Mouse (Mus musculus) forebrain, postnatal 0 days (tissue): ENCODE measurements at regions not wholly inside any gene's neighbourhood (a gene's known extent, or its start where the extent isn't known, plus 50 kb on each side); places are given as distances from the start of the nearest gene placed in this dataset.
A peak's percentile ranks its signal among the peaks of the same experiment; 100 is the strongest.

Experiments
- ATAC-seq: fragments of 200-750 bp; cut with Nextera tagmentation; 2 replicates; pipeline ENCODE4 v1.8.0; 2017; ENCODE audit warnings: mild to moderate bottlenecking, moderate library complexity
- DNase-seq: peaks from one replicate; pipeline ENCODE4 v3.0.0-alpha.2; 2015
- H3K27ac ChIP-seq: fragments of 300-500 bp; sonication (generic); 2 replicates; pipeline ENCODE4 v1.5.1; 2014; ENCODE audit warnings: low read depth, mild to moderate bottlenecking, antibody characterized with exemption, low read length, moderate library complexity, mixed read lengths
- H3K27me3 ChIP-seq: fragments of 300-500 bp; sonication (generic); 2 replicates; pipeline ENCODE4 v1.6.1; 2014; ENCODE audit warnings: mild to moderate bottlenecking, low read length, mixed read lengths; ENCODE audit not compliant: insufficient read depth
- H3K36me3 ChIP-seq: fragments of 300-500 bp; sonication (generic); 2 replicates; pipeline ENCODE4 v1.6.1; 2014; ENCODE audit warnings: mild to moderate bottlenecking, moderate library complexity; ENCODE audit not compliant: insufficient read depth
- H3K4me1 ChIP-seq: fragments of 300-500 bp; sonication (generic); 2 replicates; pipeline ENCODE4 v1.6.1; 2014; ENCODE audit warnings: antibody characterized with exemption; ENCODE audit not compliant: insufficient read depth
- H3K4me2 ChIP-seq: fragments of 300-500 bp; sonication (generic); 2 replicates; pipeline ENCODE4 v1.6.1; 2014; ENCODE audit warnings: low read depth, mild to moderate bottlenecking, moderate library complexity
- H3K4me3 ChIP-seq: fragments of 300-500 bp; sonication (generic); 2 replicates; pipeline ENCODE4 v1.5.1; 2014; ENCODE audit warnings: low read depth, low read length, mixed read lengths
- H3K9ac ChIP-seq: fragments of 300-500 bp; sonication (generic); 2 replicates; pipeline ENCODE4 v1.6.1; 2014; ENCODE audit warnings: mild to moderate bottlenecking
- H3K9me3 ChIP-seq: fragments of 300-500 bp; sonication (generic); 2 replicates; pipeline ENCODE4 v1.6.1; 2016; ENCODE audit warnings: low read length
- CTCF ChIP-seq: sonication (generic); IDR thresholded peaks from 2 replicates; pipeline ENCODE4 v1.5.1; 2016; ENCODE audit warnings: antibody characterized with exemption, control low read depth, low read depth
- WGBS: fragments of 180-500 bp; shearing (Covaris S2); extraction: QIAGEN DNeasy Blood & Tissue Kit; methylation state at CpG from one replicate; pipeline ENCODE4 v1.1.7; 2014; 5-methylcytosine and 5-hydroxymethylcytosine counted together

DNA sequence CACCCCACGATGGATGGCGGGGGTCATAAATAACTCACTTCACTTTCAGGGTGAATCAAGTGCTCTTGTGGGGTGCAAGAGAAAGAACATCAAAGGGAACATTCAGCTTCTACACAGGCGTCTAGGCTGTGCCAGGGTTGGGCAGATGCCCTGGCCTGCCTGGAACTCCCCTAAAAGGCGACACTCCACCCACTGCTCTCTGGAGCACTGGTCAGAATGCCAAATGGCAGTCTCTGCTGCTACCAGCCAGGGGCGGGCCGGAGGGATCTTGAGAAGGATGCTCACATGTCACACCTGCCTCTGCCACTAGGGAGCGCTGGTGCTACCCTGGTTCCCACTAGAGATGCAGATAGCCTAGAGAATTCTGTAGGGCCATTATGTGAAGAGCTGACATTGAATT, 293.9 kb upstream of the Mki67 start:
- Histone ChIP-seq H3K4me1 (0 out of 2 replicates have a peak, but pooled peaks cover 8% of the 10 kb centered on the region), H3K4me3 (no peak overlapping the region), H3K9ac (no peak overlapping the region), H3K9me3 (no peaks in the 10 kb centered on the region), H3K36me3 (no peaks in the 10 kb centered on the region), H3K4me2 (no peak overlapping the region), H3K27me3 (no peaks in the 10 kb centered on the region), H3K27ac (no peak overlapping the region)
- DNase-seq (peak; percentile 66), ATAC-seq (peak; percentile 76)
- WGBS: 48% methylated on average over 7 of the region's 7 CpGs
- peak; percentile 64 for TF ChIP-seq CTCF

- no peak for ATAC-seq
Observed at GRCm38 (mm10) chr7:136014706-136015105, 298.5 kb upstream of the Mki67 start.

DNA sequence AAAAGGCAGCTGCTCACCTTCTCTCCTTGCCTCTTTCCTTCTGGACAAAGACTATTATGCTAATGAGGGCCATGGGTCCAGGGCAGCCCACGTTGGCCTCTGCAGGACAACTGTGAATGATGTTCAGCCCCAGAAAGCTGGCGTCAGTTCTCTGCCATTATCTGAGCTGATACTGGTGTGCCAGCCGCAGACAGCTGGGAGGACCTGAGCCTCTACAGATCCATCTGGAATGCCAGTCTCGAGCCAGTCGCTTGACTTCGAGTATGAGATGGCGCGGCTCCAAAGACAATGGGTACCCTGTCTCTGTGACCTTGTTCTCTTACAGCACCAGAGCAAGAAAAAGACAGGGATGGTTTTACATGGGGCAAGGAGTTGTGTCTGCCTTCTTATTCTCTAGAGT, 300.8 kb upstream of the Mki67 start:
- Histone ChIP-seq H3K4me3 (no peak overlapping the region), H3K9me3 (no peaks in the 10 kb centered on the region), H3K36me3 (no peaks in the 10 kb centered on the region), H3K4me1 (no peaks in the 10 kb centered on the region), H3K9ac (no peak overlapping the region), H3K4me2 (no peak overlapping the region), H3K27ac (no peak overlapping the region), H3K27me3 (no peaks in the 10 kb centered on the region)
- WGBS: 77% methylated on average over 8 of the region's 8 CpGs
- no peak for TF ChIP-seq CTCF
- no peak for ATAC-seq
- DNase-seq: no peak

More at GRCm38 (mm10) chr7:136014706-136015105, 298.5 kb upstream of the Mki67 start:
- Histone ChIP-seq H3K27me3 (no peaks in the 10 kb centered on the region), H3K4me3 (no peak overlapping the region), H3K4me2 (no peak overlapping the region), H3K9ac (no peak overlapping the region), H3K4me1 (no peaks in the 10 kb centered on the region), H3K27ac (no peak overlapping the region), H3K9me3 (no peaks in the 10 kb centered on the region), H3K36me3 (no peaks in the 10 kb centered on the region)
- 66% methylated on average over 4 of the region's 4 CpGs for WGBS
- no peak for TF ChIP-seq CTCF
- no peak for DNase-seq

DNA sequence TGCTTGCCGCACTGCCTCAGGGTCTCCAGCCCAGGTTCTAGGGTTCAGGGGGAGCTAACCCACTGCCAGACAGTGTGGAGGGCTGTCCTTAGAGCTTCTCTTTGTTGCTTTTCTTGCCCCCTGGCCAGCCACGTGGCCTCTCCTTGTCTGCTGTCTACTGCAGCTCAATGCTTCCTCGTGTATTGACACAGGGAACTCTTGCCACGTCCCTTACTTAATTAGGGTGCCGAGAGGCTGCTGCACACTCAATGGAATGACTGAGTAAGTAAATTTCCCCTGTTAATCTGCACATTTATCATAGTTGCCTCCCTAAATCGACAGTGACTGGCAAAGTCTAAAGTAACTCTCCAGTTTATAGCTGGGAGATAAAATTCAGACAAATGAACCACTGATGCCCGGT, 304.4 kb upstream of the Mki67 start:
- Histone ChIP-seq H3K9me3 (no peaks in the 10 kb centered on the region), H3K27me3 (no peaks in the 10 kb centered on the region), H3K36me3 (no peaks in the 10 kb centered on the region), H3K4me3 (no peak overlapping the region), H3K4me1 (no peaks in the 10 kb centered on the region), H3K27ac (no peak overlapping the region), H3K9ac (no peak overlapping the region), H3K4me2 (no peak overlapping the region)
- no peak for ATAC-seq
- no peak for DNase-seq
- no peak for TF ChIP-seq CTCF
- WGBS: 52% methylated on average over 7 of the region's 7 CpGs

DNA sequence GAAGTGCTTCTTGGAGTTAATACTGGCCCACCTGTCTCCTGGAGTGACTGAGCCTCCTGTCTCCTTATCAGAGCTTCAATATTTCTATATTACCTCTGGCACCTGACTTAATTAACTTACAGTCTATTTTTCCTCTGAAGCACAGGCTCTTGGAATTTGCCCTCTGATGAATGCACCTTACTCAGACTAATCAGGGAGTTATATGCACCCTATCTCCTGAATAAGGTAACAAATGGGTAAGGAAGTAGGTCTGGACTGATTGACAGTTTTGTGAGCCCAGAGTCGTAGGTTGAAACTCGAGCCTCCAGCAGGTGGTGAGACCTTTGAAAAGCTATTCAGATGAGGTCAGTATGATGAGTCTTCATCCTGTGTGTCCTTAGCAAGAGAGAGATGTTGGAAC, 304.9 kb upstream of the Mki67 start:
- H3K36me3 ChIP-seq: no peaks in the 10 kb centered on the region
- no peaks in the 10 kb centered on the region for H3K4me1 ChIP-seq
- H3K27me3 ChIP-seq: no peaks in the 10 kb centered on the region
- no peak overlapping the region for H3K27ac ChIP-seq
- no peak overlapping the region for H3K4me2 ChIP-seq
- no peak overlapping the region for H3K4me3 ChIP-seq
- H3K9me3 ChIP-seq: no peaks in the 10 kb centered on the region
- ATAC-seq (no peak), DNase-seq (no peak)
- no peak overlapping the region for H3K9ac ChIP-seq
- no peak for TF ChIP-seq CTCF
- WGBS: 70% methylated on average over 2 of the region's 2 CpGs

DNA sequence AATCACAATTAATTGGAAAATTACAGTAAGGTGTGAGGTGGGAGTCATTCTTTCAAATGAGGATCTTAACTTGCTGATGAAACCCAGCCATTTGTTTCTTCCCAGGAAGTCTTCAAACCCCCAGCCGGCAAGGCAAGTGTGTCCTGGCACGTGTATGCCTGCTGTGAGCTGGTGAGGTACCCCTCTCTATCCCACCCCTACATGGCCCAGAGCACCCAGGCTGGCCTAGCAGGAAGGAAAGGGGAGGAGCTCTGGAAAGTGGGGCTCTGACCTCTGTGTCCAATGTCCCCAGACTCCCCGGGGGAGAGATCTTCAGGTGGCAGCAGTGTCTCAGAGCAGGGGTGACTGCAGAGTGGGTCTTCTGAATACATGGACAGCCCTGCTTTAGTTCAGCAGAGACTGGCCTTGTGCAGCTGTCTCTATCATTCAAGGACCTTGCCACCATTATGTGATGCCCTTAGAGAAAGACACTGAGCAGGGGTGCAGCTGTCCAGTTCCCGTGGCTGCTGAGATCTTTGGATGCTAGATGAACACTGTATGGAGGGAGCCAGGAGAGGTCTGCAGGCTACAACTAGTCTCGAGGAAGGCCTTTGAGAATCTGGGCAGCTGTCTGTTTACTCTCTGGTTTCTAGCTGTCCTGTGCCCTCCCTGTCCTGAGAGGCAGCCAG, 306.8 kb upstream of the Mki67 start:
- no peak for TF ChIP-seq CTCF
- Histone ChIP-seq H3K4me3 (no peak overlapping the region), H3K9ac (no peak overlapping the region), H3K27ac (no peak overlapping the region), H3K4me2 (no peak overlapping the region), H3K9me3 (no peaks in the 10 kb centered on the region), H3K27me3 (no peaks in the 10 kb centered on the region), H3K36me3 (no peaks in the 10 kb centered on the region), H3K4me1 (no peaks in the 10 kb centered on the region)
- WGBS: 62% methylated on average over 5 of the region's 5 CpGs
- no peak for DNase-seq
- no peak for ATAC-seq

DNA sequence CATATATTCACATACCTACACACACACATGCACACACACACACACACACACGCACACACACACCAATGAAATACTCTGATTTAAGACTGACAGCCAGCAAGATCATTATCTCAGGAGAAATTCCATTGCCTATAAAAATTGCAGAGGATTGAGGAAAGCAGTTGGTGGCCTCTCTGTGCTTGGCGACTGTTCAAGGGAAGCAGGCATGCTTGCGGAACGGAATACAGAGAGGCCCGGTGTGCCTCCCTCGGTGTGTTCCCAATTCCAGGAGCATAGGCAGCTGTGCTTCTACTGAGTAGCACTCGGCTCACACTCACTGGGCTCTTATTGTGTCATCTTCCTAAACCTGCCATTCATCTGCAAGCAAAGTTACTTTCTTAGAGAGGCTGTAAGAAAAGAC, 310.3 kb upstream of the Mki67 start:
- no peak overlapping the region for H3K4me2 ChIP-seq
- H3K9me3 ChIP-seq: no peaks in the 10 kb centered on the region
- TF ChIP-seq CTCF: no peak
- no peaks in the 10 kb centered on the region for H3K36me3 ChIP-seq
- ATAC-seq: no peak
- no peak overlapping the region for H3K9ac ChIP-seq
- no peak for DNase-seq
- no peaks in the 10 kb centered on the region for H3K4me1 ChIP-seq
- WGBS: 19% methylated on average over 7 of the region's 7 CpGs
- no peak overlapping the region for H3K27ac ChIP-seq
- H3K4me3 ChIP-seq: no peak overlapping the region
- no peaks in the 10 kb centered on the region for H3K27me3 ChIP-seq
